15 mouse cellular contexts compared by ENCODE assay signal in the genomic region with DNA sequence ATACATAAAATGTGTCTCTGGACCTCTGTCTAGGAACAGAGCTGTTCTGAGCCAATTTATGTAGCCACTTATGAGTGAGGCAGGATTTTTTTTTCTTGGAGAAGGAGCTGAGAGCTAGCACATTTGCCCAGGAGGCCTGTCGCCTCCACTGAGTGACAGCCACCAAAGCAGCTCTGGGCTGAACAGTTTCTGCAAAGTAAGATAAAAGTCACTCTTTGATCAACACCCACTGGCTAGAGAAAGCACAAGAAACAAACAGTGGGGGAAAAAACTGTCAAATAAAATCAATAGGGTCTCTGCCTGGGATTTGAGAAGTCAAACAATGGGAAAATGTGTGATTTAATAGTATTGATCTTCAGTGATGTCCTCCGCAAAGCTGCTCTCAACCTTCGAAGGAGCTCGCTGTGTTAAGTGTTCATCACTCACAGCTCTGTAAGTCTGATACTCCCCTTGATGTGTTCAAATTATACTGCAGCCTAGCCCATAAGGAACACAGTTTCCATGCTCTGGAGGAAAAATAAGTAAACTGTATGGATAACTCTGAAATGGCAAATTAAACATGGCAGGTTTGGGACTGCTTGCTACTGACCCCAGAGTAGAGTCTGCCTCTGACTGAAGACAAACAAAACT.
"Had no signal": no experiment of that assay in that cellular context is flagged by ENCODE, and none has a peak within 500 bp of the region (broad histone marks: within the 10 kb centered on the region; RNA-seq: fewer than 3 reads in every experiment).

No protein-coding gene starts in this region.

- H3K4me1 ChIP-seq: limb, embryonic 15.5 days; liver, embryonic 12.5 days had no signal

- H3K4me2 ChIP-seq: limb, embryonic 15.5 days; liver, embryonic 12.5 days; lung, embryonic 14.5 days; neural tube, embryonic 15.5 days had no signal

- H3K9me3 ChIP-seq: limb, embryonic 15.5 days; liver, embryonic 12.5 days; neural tube, embryonic 15.5 days had no signal

- H3K27me3 ChIP-seq: limb, embryonic 15.5 days; liver, embryonic 12.5 days; neural tube, embryonic 15.5 days had no signal

- H3K9ac ChIP-seq: limb, embryonic 15.5 days; liver, embryonic 12.5 days; lung, embryonic 14.5 days; neural tube, embryonic 15.5 days had no signal

- ATAC-seq: liver, embryonic 12.5 days had no signal

- H3K4me3 ChIP-seq: limb, embryonic 15.5 days; liver, embryonic 12.5 days; myocyte; neural tube, embryonic 15.5 days had no signal

- DNase-seq: kidney, adult 2 months; kidney, postnatal 25 days; layer of hippocampus, postnatal 36 days; lung, embryonic 14.5 days; lung, postnatal 10 days; lung, postnatal 4 days; right cerebral cortex, adult 18-20 months; right cerebral cortex, postnatal 4 days; spleen, adult 18-20 months; thymus, adult 18-20 months; thymus, postnatal 14 days had no signal

- H3K27ac ChIP-seq: limb, embryonic 15.5 days; liver, embryonic 12.5 days; neural tube, embryonic 15.5 days had no signal

- H3K36me3 ChIP-seq: limb, embryonic 15.5 days; liver, embryonic 12.5 days; neural tube, embryonic 15.5 days had no signal
